Mouse (Mus musculus) hindbrain, embryonic 15.5 days (tissue): ENCODE measurements at regions not wholly inside any gene's neighbourhood (a gene's known extent, or its start where the extent isn't known, plus 50 kb on each side); places are given as distances from the start of the nearest gene placed in this dataset.
"Not testable (repeated sequence)": the region's sequence is repeated elsewhere in the genome, so short reads cannot be mapped to it uniquely, and the experiment has no call there.

Experiments used
- ATAC-seq: fragments of 200-750 bp; cut with Nextera tagmentation; 2 replicates; pipeline ENCODE4 v1.8.0; 2017; ENCODE audit warnings: low read depth, moderate number of reproducible peaks, moderate TSS enrichment; ENCODE audit not compliant: low FRiP score
- H3K27ac ChIP-seq: fragments of 300-500 bp; sonication (generic); replicated peaks from 2 replicates; pipeline ENCODE4 v1.5.1; 2015; ENCODE audit warnings: mild to moderate bottlenecking, inconsistent platforms
- H3K27me3 ChIP-seq: fragments of 300-500 bp; sonication (generic); 2 replicates; pipeline ENCODE4 v1.6.1; 2015; ENCODE audit warnings: control low read depth, inconsistent platforms
- H3K36me3 ChIP-seq: fragments of 300-500 bp; sonication (generic); 2 replicates; pipeline ENCODE4 v1.6.1; 2015; ENCODE audit warnings: control low read depth, inconsistent platforms
- H3K4me1 ChIP-seq: fragments of 300-500 bp; sonication (generic); replicated peaks from 2 replicates; pipeline ENCODE4 v1.6.1; 2015; ENCODE audit warnings: control low read depth, inconsistent platforms
- H3K4me2 ChIP-seq: fragments of 300-500 bp; sonication (generic); 2 replicates; pipeline ENCODE4 v1.6.1; 2015; ENCODE audit warnings: moderate library complexity, mild to moderate bottlenecking, inconsistent platforms
- H3K4me3 ChIP-seq: fragments of 300-500 bp; sonication (generic); 2 replicates; pipeline ENCODE4 v1.5.1; 2015; ENCODE audit warnings: mild to moderate bottlenecking, inconsistent platforms
- H3K9ac ChIP-seq: fragments of 300-500 bp; sonication (generic); 2 replicates; pipeline ENCODE4 v1.6.1; 2015; ENCODE audit warnings: inconsistent platforms
- H3K9me3 ChIP-seq: fragments of 300-500 bp; sonication (generic); 2 replicates; pipeline ENCODE4 v1.6.1; 2016; ENCODE audit warnings: control low read depth, inconsistent platforms
- WGBS: fragments of 180-500 bp; shearing (Covaris S2); methylation state at CpG from one replicate; pipeline ENCODE4 v1.1.7; 2015; 5-methylcytosine and 5-hydroxymethylcytosine counted together

- Histone ChIP-seq H3K4me2 (no peak overlapping the region), H3K9ac (no peak overlapping the region), H3K4me1 (no peaks in the 10 kb centered on the region), H3K27ac (no peak overlapping the region), H3K9me3 (no peaks in the 10 kb centered on the region), H3K4me3 (no peak overlapping the region), H3K27me3 (no peaks in the 10 kb centered on the region), H3K36me3 (no peaks in the 10 kb centered on the region)
- ATAC-seq: no peak
- 87% methylated on average over 2 of the region's 2 CpGs for WGBS
These were observed 82.8 kb downstream of the Ddx11 start for GRCm38 (mm10) chr17:66206074-66206473.

GRCm38 (mm10) chr17:66207653-66208497, 84.6 kb downstream of the Ddx11 start:
- WGBS: 65% methylated on average over 6 of the region's 6 CpGs

DNA sequence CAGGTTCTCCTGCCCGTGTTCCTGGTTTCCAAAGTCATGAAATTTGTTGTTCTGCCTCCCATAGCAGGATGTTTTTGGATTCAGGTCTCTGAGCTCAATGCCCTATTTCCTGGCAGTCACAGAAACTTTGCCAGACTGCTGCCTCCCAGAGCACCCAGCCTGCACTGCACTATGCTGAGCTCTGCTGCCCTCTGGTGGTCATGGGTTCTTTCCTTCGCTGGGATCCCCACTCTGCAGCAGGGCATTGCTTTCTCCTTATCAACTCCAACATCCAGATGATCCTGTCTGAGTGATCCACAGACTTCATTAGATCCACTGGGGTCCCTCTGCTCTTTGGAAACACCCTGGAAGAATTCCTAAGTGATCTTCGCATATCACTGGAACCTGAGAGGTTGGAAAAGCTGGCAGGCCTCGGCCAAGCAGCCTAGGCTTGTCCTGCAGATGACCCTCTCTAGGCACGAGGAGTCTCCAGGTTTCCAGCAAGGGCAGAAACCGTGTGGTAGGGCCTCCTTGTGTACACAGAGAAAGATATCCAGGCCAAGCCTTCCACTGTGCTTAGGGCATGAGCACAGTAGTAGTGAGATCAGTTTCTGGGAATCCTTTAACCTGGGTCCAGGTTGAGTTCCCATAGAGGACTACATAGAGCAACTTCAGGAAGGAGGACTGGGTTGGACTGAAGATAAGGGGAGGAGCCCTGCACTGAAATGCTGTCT, 85.6 kb downstream of the Ddx11 start:
- not testable (repeated sequence) for H3K4me3 ChIP-seq, H3K9me3 ChIP-seq, H3K36me3 ChIP-seq, H3K27ac ChIP-seq, H3K4me1 ChIP-seq, H3K4me2 ChIP-seq, H3K9ac ChIP-seq, H3K27me3 ChIP-seq
- ATAC-seq: peak; percentile 77; the same call in 1 of the 2 replicates
- 46% methylated on average over 3 of the region's 6 CpGs for WGBS

More at GRCm38 (mm10) chr17:66207653-66208497, 84.6 kb downstream of the Ddx11 start:
- not testable (repeated sequence) for H3K4me2 ChIP-seq, H3K9ac ChIP-seq, H3K4me1 ChIP-seq, H3K27me3 ChIP-seq, H3K27ac ChIP-seq, ATAC-seq, H3K36me3 ChIP-seq, H3K4me3 ChIP-seq, H3K9me3 ChIP-seq

DNA sequence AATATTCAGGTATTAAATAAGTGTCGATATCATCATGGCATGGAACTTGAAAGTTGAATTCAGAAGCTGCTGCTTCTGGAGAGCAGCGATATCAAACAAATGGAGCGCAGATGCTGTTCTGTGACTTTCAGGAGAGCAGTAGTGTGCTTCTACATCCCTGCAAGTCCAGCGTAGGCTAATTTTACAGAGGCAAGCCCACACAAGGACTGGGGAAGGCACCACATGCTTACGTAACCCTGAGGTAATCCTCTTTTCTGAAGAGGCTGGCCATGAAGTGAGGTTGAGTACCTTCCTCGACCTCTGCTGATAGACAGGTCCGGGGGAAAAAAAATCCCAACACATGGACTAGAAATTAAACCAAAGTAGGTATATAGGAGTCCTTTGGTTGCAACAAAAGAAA, 88.2 kb downstream of the Ddx11 start:
- 90% methylated on average over 7 of the region's 7 CpGs for WGBS
- Histone ChIP-seq H3K36me3 (no peaks in the 10 kb centered on the region), H3K27ac (no peak overlapping the region), H3K9ac (no peak overlapping the region), H3K4me1 (no peaks in the 10 kb centered on the region), H3K4me3 (no peak overlapping the region), H3K4me2 (no peak overlapping the region), H3K9me3 (no peaks in the 10 kb centered on the region), H3K27me3 (no peaks in the 10 kb centered on the region)
- ATAC-seq: no peak

DNA sequence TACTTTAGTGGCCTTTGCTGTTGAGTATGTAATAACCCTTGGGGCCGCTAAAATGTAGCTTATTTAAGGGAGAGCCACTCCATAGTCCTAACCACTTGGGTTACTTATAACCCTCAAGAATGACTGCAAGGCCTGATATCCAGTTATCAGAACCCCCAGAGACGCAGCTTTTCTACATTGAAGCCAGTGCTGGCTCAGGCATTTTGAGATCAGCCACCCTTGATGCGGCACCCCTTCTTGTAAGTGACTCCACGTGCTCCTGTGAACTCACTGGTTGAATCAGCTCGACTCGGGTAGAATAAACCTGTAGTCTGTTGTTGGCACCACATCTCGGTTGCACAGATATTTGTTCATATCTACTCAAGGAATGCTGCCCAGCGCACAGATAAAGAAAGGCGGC, 89.3 kb downstream of the Ddx11 start:
- Histone ChIP-seq H3K27ac (no peak overlapping the region), H3K4me3 (no peak overlapping the region), H3K9ac (no peak overlapping the region), H3K4me1 (no peaks in the 10 kb centered on the region), H3K4me2 (no peak overlapping the region), H3K36me3 (no peaks in the 10 kb centered on the region), H3K9me3 (no peaks in the 10 kb centered on the region), H3K27me3 (no peaks in the 10 kb centered on the region)
- 92% methylated on average over 9 of the region's 9 CpGs for WGBS
- no peak for ATAC-seq

DNA sequence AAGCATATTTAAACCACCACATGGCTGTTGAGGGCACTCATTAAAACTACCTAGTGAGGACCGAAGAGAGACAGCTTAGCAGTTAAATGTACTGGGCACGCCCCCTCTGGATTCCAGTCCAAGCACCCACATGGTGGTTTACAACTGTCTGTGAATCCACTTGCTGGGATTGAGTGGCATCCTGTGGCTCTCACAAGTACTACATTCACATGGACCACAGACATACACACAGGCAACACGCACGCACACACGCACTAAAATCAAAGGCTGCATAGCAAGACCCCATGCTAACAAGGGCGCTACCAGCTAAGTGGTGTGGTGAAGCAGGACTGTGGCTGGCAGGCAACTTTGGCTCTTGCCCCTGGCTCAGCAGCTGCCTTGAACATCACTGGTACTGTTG, 95.0 kb downstream of the Ddx11 start:
- H3K36me3 ChIP-seq: no peaks in the 10 kb centered on the region
- H3K4me3 ChIP-seq: no peak overlapping the region
- ATAC-seq: no peak
- 98% methylated on average over 6 of the region's 6 CpGs for WGBS
- H3K4me1 ChIP-seq: no peaks in the 10 kb centered on the region
- H3K27me3 ChIP-seq: no peaks in the 10 kb centered on the region
- H3K9ac ChIP-seq: no peak overlapping the region
- H3K4me2 ChIP-seq: no peak overlapping the region
- H3K27ac ChIP-seq: no peak overlapping the region
- H3K9me3 ChIP-seq: no peaks in the 10 kb centered on the region

DNA sequence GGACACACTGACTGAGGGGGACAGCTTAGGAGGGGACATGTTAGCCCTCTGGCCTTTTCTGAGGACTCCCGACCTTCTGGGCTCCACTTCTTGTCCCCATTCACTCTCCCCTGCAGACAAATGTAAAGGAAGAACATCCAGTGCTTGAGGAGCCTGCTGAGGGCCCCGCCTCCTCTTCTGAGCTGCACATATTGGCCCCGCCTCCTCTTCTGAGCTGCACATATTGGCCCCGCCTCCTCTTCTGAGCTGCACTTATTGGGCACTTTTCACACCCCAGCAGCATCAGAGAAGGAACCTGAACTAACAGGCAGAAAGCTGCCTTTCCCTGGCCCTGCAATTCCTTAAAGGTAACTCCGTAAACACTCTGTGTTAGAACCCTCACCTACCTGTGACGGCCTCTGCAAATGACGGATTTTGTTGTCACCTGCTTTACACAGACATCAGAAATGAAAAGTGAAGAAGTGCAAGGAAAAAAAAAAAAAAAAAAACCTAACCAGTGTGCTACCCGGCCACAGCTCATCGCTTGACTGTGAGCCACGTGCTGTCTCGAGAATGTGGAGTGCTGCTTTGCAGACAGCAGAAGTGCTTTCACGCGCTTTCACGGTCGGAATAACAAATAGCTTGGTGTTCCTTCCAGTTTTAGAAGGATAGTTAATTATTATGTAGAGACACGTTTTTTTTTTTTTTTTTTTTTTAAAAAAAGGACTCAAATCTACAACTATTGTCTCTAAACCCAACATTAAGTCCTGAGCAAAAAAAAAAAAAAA, 96.5 kb downstream of the Ddx11 start:
- no peak overlapping the region for H3K9ac ChIP-seq
- no peak overlapping the region for H3K4me3 ChIP-seq
- no peak overlapping the region for H3K4me2 ChIP-seq
- no peaks in the 10 kb centered on the region for H3K36me3 ChIP-seq
- peak; percentile 15; the same call in 1 of the 2 replicates for ATAC-seq
- H3K27me3 ChIP-seq: no peaks in the 10 kb centered on the region
- no peak overlapping the region for H3K27ac ChIP-seq
- WGBS: 57% methylated on average over 16 of the region's 16 CpGs
- H3K9me3 ChIP-seq: no peaks in the 10 kb centered on the region
- H3K4me1 ChIP-seq: no peaks in the 10 kb centered on the region

DNA sequence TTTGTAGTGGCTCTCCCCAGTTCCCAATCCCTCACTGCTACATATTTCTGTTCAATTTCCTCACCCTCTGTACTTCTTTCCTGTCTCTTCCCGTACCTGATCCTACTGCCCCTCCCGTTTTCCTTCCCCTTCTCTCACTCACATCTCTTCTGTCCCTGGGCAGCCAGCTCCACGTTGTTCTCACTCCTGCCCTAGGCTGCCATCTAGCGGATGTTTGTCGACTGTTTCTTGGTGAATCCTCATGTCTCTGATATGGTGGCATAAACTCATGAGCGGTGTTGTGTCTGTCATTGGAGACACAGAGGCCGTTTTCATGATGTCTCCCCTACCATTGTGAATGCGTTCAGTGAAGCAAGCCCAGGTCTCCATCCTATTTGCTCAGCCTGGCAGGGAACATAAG, 97.9 kb downstream of the Ddx11 start:
- no peak overlapping the region for H3K4me2 ChIP-seq
- H3K9ac ChIP-seq: no peak overlapping the region
- no peaks in the 10 kb centered on the region for H3K27me3 ChIP-seq
- no peaks in the 10 kb centered on the region for H3K9me3 ChIP-seq
- no peaks in the 10 kb centered on the region for H3K4me1 ChIP-seq
- H3K4me3 ChIP-seq: no peak overlapping the region
- H3K36me3 ChIP-seq: no peaks in the 10 kb centered on the region
- no peak overlapping the region for H3K27ac ChIP-seq
- 10% methylated on average over 8 of the region's 8 CpGs for WGBS
- 0 out of 2 replicates have a peak, but pooled peaks have one; percentile 50 for ATAC-seq

DNA sequence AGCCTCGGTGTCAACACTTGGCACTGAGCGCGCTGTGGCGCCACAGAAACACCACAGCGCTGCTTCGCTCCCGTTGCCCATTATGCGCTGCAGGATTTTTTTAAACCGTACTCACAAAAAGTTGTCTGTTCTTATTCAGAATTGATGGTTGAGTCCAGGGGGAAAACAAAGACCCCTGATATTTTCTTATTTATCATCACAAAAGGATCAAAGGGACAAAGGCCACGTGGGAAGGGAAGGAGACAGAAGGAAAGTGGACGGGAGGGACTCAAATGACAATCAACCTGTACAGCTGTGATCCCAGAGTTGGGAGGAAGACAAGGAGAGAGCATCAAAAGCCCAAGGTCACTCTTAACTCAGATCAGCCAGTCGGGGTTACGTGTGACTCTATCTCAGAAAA, 100.4 kb downstream of the Ddx11 start:
- no peaks in the 10 kb centered on the region for H3K27me3 ChIP-seq
- no peaks in the 10 kb centered on the region for H3K4me1 ChIP-seq
- H3K9ac ChIP-seq: no peak overlapping the region
- no peaks in the 10 kb centered on the region for H3K36me3 ChIP-seq
- no peak overlapping the region for H3K4me3 ChIP-seq
- H3K27ac ChIP-seq: no peak overlapping the region
- ATAC-seq: no peak
- WGBS: 62% methylated on average over 13 of the region's 13 CpGs
- H3K9me3 ChIP-seq: no peaks in the 10 kb centered on the region
- no peak overlapping the region for H3K4me2 ChIP-seq

DNA sequence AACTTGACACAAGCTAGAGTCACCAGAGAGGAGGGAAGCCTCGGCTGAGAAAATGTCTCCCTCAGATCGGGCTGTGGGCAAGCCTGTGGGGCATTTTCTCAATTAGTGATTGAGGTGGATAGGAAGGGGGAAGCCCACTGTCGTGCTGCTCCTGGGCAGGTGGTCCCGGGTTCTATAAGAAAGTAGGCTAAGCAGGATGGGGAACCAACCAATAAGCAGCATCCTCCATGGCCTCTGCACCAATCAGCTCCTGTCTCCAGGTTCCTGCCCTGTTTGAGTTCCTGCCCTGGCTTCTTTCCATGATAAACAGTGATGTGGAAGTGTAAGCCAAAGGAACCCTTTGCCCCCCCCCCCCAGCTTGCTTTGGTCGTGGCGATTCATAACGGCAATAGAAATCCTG, 100.9 kb downstream of the Ddx11 start:
- 52% methylated on average over 7 of the region's 7 CpGs for WGBS
- Histone ChIP-seq H3K9me3 (no peaks in the 10 kb centered on the region), H3K36me3 (no peaks in the 10 kb centered on the region), H3K4me2 (no peak overlapping the region), H3K4me3 (no peak overlapping the region), H3K27ac (no peak overlapping the region), H3K9ac (no peak overlapping the region), H3K4me1 (no peaks in the 10 kb centered on the region), H3K27me3 (no peaks in the 10 kb centered on the region)
- ATAC-seq: no peak

DNA sequence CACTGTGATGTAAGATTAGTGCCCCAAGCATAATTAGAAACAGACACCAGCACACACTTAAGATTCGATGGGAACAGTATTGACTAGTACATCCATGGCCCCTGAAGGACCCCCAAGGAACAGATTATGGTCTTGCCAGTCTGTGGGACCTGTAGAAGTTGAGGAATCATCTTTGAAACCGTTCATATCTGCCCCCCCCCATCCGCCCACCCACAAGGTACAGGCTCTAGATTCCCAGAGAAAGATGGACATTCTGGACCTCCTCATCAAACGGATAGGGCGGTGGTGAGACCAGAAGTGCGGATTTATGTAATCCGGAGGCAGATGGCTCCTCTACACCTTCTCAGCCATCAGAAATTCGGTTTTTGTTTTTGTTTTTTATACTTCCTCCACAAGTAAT, 109.1 kb downstream of the Ddx11 start:
- no peak overlapping the region for H3K9ac ChIP-seq
- H3K4me1 ChIP-seq: peaks cover 9% of the 10 kb centered on the region
- no peaks in the 10 kb centered on the region for H3K36me3 ChIP-seq
- H3K4me3 ChIP-seq: no peak overlapping the region
- no peaks in the 10 kb centered on the region; the same call in 1 of the 2 replicates for H3K27me3 ChIP-seq
- ATAC-seq: no peak
- H3K9me3 ChIP-seq: no peaks in the 10 kb centered on the region
- H3K27ac ChIP-seq: no peak overlapping the region
- no peak overlapping the region for H3K4me2 ChIP-seq
- WGBS: 84% methylated on average over 8 of the region's 8 CpGs

DNA sequence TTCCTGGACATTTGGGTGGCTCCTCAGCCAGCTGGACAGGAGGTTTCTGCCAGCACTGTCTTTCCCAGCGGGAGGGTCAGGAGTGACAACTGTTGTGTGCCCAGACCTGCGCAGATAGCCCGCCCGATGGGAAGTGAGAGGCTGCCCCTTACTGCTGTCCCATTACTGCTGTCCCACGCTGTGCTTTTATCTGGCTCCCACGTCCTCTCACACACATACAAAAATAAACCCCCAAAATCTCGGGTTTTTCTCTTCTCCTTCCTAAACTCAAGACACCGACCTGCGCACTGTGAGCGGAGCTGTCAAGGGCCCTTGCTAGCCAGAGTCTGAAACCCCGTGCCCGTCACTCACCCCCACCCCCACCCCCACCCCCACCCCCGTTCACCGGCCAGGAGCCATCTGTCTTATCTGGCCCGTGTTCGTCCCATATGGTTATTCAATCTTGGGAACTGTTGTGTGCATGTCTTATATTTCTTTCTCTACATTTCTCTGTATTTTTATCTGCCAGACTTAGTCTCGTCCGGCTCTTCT, 109.6 kb downstream of the Ddx11 start:
- WGBS: 51% methylated on average over 18 of the region's 18 CpGs
- Histone ChIP-seq H3K27me3 (no peaks in the 10 kb centered on the region; the same call in 1 of the 2 replicates), H3K27ac (no peak overlapping the region; the same call in 1 of the 2 replicates), H3K36me3 (no peaks in the 10 kb centered on the region), H3K9ac (no peak overlapping the region), H3K4me1 (peaks cover 9% of the 10 kb centered on the region), H3K4me2 (peak overlapping the region; percentile 1; the same call in 1 of the 2 replicates), H3K4me3 (no peak overlapping the region), H3K9me3 (no peaks in the 10 kb centered on the region)
- ATAC-seq: peak; percentile 40; the same call in 1 of the 2 replicates
